Mouse (Mus musculus) neural tube, embryonic 13.5 days (tissue): Measurements from ENCODE around the gene Bub3. TPM values are rescaled to one million over a fixed set of nuclear protein-coding genes. Genes with fewer than 3 reads are reported as not detected.

Experiments
- ATAC-seq: fragments of 200-750 bp; cut with Nextera tagmentation; 2 replicates; pipeline ENCODE4 v1.8.0; 2017; ENCODE audit warnings: low read depth, mild to moderate bottlenecking, moderate TSS enrichment, moderate library complexity
- H3K27ac ChIP-seq: fragments of 300-500 bp; sonication (generic); replicated peaks from 2 replicates; pipeline ENCODE4 v1.5.1; 2015; ENCODE audit warnings: moderate library complexity, mild to moderate bottlenecking, inconsistent platforms
- H3K27me3 ChIP-seq: fragments of 300-500 bp; sonication (generic); 2 replicates; pipeline ENCODE4 v1.6.1; 2015; ENCODE audit warnings: mild to moderate bottlenecking, inconsistent platforms
- H3K36me3 ChIP-seq: fragments of 300-500 bp; sonication (generic); 2 replicates; pipeline ENCODE4 v1.6.1; 2015; ENCODE audit warnings: mild to moderate bottlenecking, inconsistent platforms
- H3K4me1 ChIP-seq: fragments of 300-500 bp; sonication (generic); replicated peaks from 2 replicates; pipeline ENCODE4 v1.6.1; 2015; ENCODE audit warnings: inconsistent platforms
- H3K4me2 ChIP-seq: fragments of 300-500 bp; sonication (generic); 2 replicates; pipeline ENCODE4 v1.6.1; 2015; ENCODE audit warnings: inconsistent platforms, mild to moderate bottlenecking, moderate library complexity
- H3K4me3 ChIP-seq: fragments of 300-500 bp; sonication (generic); 2 replicates; pipeline ENCODE4 v1.5.1; 2015; ENCODE audit warnings: mild to moderate bottlenecking, inconsistent platforms
- H3K9ac ChIP-seq: fragments of 300-500 bp; sonication (generic); 2 replicates; pipeline ENCODE4 v1.6.1; 2015; ENCODE audit warnings: moderate library complexity, mild to moderate bottlenecking, inconsistent platforms
- H3K9me3 ChIP-seq: fragments of 300-500 bp; sonication (generic); 2 replicates; pipeline ENCODE4 v1.6.1; 2016; ENCODE audit warnings: inconsistent platforms
- WGBS: fragments of 180-500 bp; shearing (Covaris S2); methylation state at CpG from one replicate; pipeline ENCODE4 v1.1.7; 2015; 5-methylcytosine and 5-hydroxymethylcytosine counted together
- polyA plus RNA-seq: library from polyadenylated mRNA; unstranded; fragments of >200 nt; fragmentation: Nextera tagmentation; extraction: Ambion mirVana; gene quantifications from 2 replicates; pipeline ENCODE4 v1.2.1, GENCODE M21; 2015

Bub3 gene
- polyA plus RNA-seq: 148 and 173 TPM in 2 replicates

- Histone ChIP-seq H3K4me3 (peak within 1 kb of the TSS; percentile 76), H3K9me3 (no peaks in the 10 kb centered on the region), H3K4me1 (peaks cover 54% of the 10 kb centered on the region), H3K36me3 (peaks cover 31% of the 10 kb centered on the region), H3K4me2 (peak within 1 kb of the TSS; percentile 87), H3K27ac (peak within 1 kb of the TSS; percentile 92), H3K9ac (peak within 1 kb of the TSS; percentile 81), H3K27me3 (peaks cover 45% of the 10 kb centered on the region)
- peak; percentile 95 for ATAC-seq
- under 1% methylated on average over 45 of the region's 51 CpGs for WGBS
These were observed at the start of gene Bub3 for GRCm38 (mm10) chr7:131559986-131560696. Gene Bub3, plus strand, starts transcription at chr7:131560222.

- no peak overlapping the region for H3K27ac ChIP-seq
- no peak overlapping the region for H3K9ac ChIP-seq
- no peaks in the 10 kb centered on the region for H3K36me3 ChIP-seq
- peaks cover 28% of the 10 kb centered on the region for H3K4me1 ChIP-seq
- no peak overlapping the region for H3K4me2 ChIP-seq
- H3K4me3 ChIP-seq: no peak overlapping the region
- 0% methylated on average over 7 of the region's 7 CpGs for WGBS
- H3K9me3 ChIP-seq: no peaks in the 10 kb centered on the region
- ATAC-seq: no peak
- peaks cover 88% of the 10 kb centered on the region for H3K27me3 ChIP-seq
These were observed 20.0 kb upstream of the Bub3 start for GRCm38 (mm10) chr7:131539979-131540378.

GRCm38 (mm10) chr7:131541184-131542114 lies 18.6 kb upstream of the Bub3 start:
- Histone ChIP-seq H3K4me1 (peaks cover 28% of the 10 kb centered on the region), H3K9ac (0 out of 2 replicates have a peak overlapping the region, but pooled peaks have one; percentile 32), H3K27me3 (peaks cover 99% of the 10 kb centered on the region), H3K27ac (peak overlapping the region; percentile 62; the same call in 1 of the 2 replicates), H3K4me3 (peak overlapping the region; percentile 32), H3K9me3 (no peaks in the 10 kb centered on the region), H3K4me2 (peak overlapping the region; percentile 53), H3K36me3 (no peaks in the 10 kb centered on the region)
- no peak for ATAC-seq
- 2% methylated on average over 41 of the region's 41 CpGs for WGBS

- Histone ChIP-seq H3K9me3 (no peaks in the 10 kb centered on the region), H3K36me3 (no peaks in the 10 kb centered on the region), H3K27me3 (peaks cover 99% of the 10 kb centered on the region), H3K4me1 (peaks cover 28% of the 10 kb centered on the region), H3K9ac (peak within 1 kb of the TSS; percentile 45), H3K4me3 (peak within 1 kb of the TSS; percentile 32), H3K4me2 (peak within 1 kb of the TSS; percentile 53), H3K27ac (peak within 1 kb of the TSS; percentile 62)
- ATAC-seq: peak; percentile 28; the same call in 1 of the 2 replicates
- 0% methylated on average over 53 of the region's 65 CpGs for WGBS
These were observed 17.7 kb upstream of the Bub3 start, which contains the start of gene Hmx3 for GRCm38 (mm10) chr7:131542115-131542871. Gene Hmx3, plus strand, starts transcription at chr7:131542867.

- ATAC-seq: 0 out of 2 replicates have a peak, but pooled peaks have one; percentile 42
- Histone ChIP-seq H3K4me3 (peak overlapping the region; percentile 32), H3K36me3 (no peaks in the 10 kb centered on the region), H3K4me2 (peak overlapping the region; percentile 53), H3K4me1 (peaks cover 28% of the 10 kb centered on the region), H3K27me3 (peaks cover 99% of the 10 kb centered on the region), H3K9me3 (no peaks in the 10 kb centered on the region), H3K9ac (peak overlapping the region; percentile 32), H3K27ac (peak overlapping the region; percentile 62)
- under 1% methylated on average over 60 of the region's 71 CpGs for WGBS
These were observed 17.0 kb upstream of the Bub3 start for GRCm38 (mm10) chr7:131542872-131543622.

- peak overlapping the region; percentile 53 for H3K4me2 ChIP-seq
- H3K9ac ChIP-seq: peak overlapping the region; percentile 45; the same call in 1 of the 2 replicates
These were observed 16.2 kb upstream of the Bub3 start for GRCm38 (mm10) chr7:131543623-131544481.

GRCm38 (mm10) chr7:131544871-131545270 lies 15.2 kb upstream of the Bub3 start:
- WGBS: 2% methylated on average over 5 of the region's 5 CpGs
- Histone ChIP-seq H3K9me3 (no peaks in the 10 kb centered on the region), H3K4me1 (peaks cover 28% of the 10 kb centered on the region), H3K4me2 (peak overlapping the region; percentile 53; the same call in 1 of the 2 replicates), H3K36me3 (no peaks in the 10 kb centered on the region), H3K27me3 (peaks cover 99% of the 10 kb centered on the region), H3K27ac (no peak overlapping the region), H3K4me3 (peak overlapping the region; percentile 32; the same call in 1 of the 2 replicates), H3K9ac (no peak overlapping the region)
- ATAC-seq: no peak

More at GRCm38 (mm10) chr7:131543623-131544481, 16.2 kb upstream of the Bub3 start:
- H3K9me3 ChIP-seq: no peaks in the 10 kb centered on the region
- H3K27me3 ChIP-seq: peaks cover 99% of the 10 kb centered on the region
- WGBS: under 1% methylated on average over 75 of the region's 75 CpGs
- peaks cover 28% of the 10 kb centered on the region for H3K4me1 ChIP-seq
- H3K36me3 ChIP-seq: no peaks in the 10 kb centered on the region
- ATAC-seq: no peak
- H3K4me3 ChIP-seq: peak overlapping the region; percentile 32
- H3K27ac ChIP-seq: peak overlapping the region; percentile 49; the same call in 1 of the 2 replicates

- Histone ChIP-seq H3K9me3 (no peaks in the 10 kb centered on the region), H3K4me3 (no peak overlapping the region), H3K36me3 (no peaks in the 10 kb centered on the region), H3K4me2 (peak overlapping the region; percentile 14; the same call in 1 of the 2 replicates), H3K4me1 (peaks cover 28% of the 10 kb centered on the region), H3K9ac (no peak overlapping the region), H3K27me3 (peaks cover 100% of the 10 kb centered on the region), H3K27ac (no peak overlapping the region)
- ATAC-seq: no peak
- WGBS: under 1% methylated on average over 13 of the region's 13 CpGs
These were observed 14.2 kb upstream of the Bub3 start for GRCm38 (mm10) chr7:131545701-131546385.

GRCm38 (mm10) chr7:131546423-131546822 lies 13.6 kb upstream of the Bub3 start:
- peaks cover 100% of the 10 kb centered on the region for H3K27me3 ChIP-seq
- H3K27ac ChIP-seq: no peak overlapping the region
- no peaks in the 10 kb centered on the region for H3K36me3 ChIP-seq
- H3K4me3 ChIP-seq: no peak overlapping the region
- peaks cover 28% of the 10 kb centered on the region for H3K4me1 ChIP-seq
- WGBS: 2% methylated on average over 2 of the region's 2 CpGs
- H3K9me3 ChIP-seq: no peaks in the 10 kb centered on the region
- no peak for ATAC-seq
- H3K9ac ChIP-seq: no peak overlapping the region
- peak overlapping the region; percentile 14; the same call in 1 of the 2 replicates for H3K4me2 ChIP-seq

GRCm38 (mm10) chr7:131547481-131547880 lies 12.5 kb upstream of the Bub3 start:
- Histone ChIP-seq H3K27me3 (peaks cover 100% of the 10 kb centered on the region), H3K4me1 (peaks cover 21% of the 10 kb centered on the region), H3K27ac (no peak overlapping the region), H3K9me3 (no peaks in the 10 kb centered on the region), H3K4me2 (no peak overlapping the region), H3K36me3 (no peaks in the 10 kb centered on the region), H3K4me3 (no peak overlapping the region), H3K9ac (no peak overlapping the region)
- 3% methylated on average over 5 of the region's 5 CpGs for WGBS
- no peak for ATAC-seq
